Mouse (Mus musculus) mouse trophoblast stem cell (cell line): ENCODE results near the gene E130308A19Rik.

ENCODE experiments used
- in situ Hi-C, 2 experiments: fragments of 300-500 bp; cut with MseI, MboI; formaldehyde crosslinking; loops; 2 replicates in 1 of 2; 3 replicates in 1 of 2; pipeline ENCODE4 v1.15.1; 2025

E130308A19Rik gene

DNA sequence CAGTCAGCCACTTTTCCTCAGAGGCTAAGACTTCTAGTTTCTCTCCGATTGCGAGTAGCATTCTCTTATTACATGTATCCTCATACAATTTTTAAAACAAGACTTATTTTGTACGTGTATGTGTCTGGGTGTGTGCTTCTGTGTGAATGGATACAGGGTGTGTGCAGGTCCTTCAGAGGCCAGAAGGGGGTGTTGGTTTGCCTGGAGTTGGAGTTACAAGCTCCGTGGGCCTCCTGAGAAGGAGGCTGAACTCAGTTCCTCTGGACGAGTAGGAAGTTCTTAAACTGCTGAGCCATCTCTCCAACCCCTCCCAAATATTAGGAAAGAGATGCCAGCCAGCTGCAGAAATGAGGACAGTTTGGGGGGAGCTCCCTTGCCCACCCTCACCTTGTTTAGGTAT, 182.4 kb downstream of the E130308A19Rik start:
- in situ Hi-C loops: loop anchor here in 1 of 2 experiments (5.0 kb wide), 1 partner anchor 64 kb away; no protein-coding TSS in a partner anchor
